Mouse (Mus musculus): ENCODE results near the gene Ddx11. TPM values are rescaled to one million over a fixed set of nuclear protein-coding genes. Genes with fewer than 3 reads are reported as not detected.
A peak's percentile ranks its signal among the peaks of the same experiment; 100 is the strongest.
"Not testable (repeated sequence)": the region's sequence is repeated elsewhere in the genome, so short reads cannot be mapped to it uniquely, and the experiment has no call there.

The Ddx11 gene
- total RNA-seq, 2 experiments from 2014 or later, result 6.1 to 6.5 TPM

DNA sequence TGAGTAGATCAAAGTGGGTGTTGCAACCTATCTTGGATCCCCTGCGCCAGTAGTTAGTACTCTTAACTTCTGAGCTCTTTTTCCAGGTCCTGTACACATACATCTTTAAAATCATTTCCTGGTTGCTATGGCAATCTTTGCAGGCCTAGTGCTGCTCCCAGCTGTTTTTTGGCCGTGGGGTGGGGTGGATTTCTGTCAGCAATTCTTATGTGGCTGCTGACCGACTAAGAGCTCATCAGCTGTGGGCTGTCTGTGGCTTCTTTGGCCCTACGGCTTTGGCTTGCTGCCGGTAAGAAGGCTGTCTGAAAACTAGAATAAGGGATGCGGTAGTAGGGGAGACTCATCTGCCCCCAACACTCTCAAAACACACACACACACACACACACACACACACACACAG is 12.6 kb upstream of the Ddx11 start:
- DNase-seq, result no peak
- intact Hi-C loops (cut with DNase I), result no loop called here

GRCm38 (mm10) chr17:66111402-66111959 is 11.8 kb upstream of the Ddx11 start, which contains the start of gene Washc1:
Gene Washc1, plus strand, starts transcription at chr17:66111545.
- intact Hi-C loops (cut with DNase I), result no loop called here

DNA sequence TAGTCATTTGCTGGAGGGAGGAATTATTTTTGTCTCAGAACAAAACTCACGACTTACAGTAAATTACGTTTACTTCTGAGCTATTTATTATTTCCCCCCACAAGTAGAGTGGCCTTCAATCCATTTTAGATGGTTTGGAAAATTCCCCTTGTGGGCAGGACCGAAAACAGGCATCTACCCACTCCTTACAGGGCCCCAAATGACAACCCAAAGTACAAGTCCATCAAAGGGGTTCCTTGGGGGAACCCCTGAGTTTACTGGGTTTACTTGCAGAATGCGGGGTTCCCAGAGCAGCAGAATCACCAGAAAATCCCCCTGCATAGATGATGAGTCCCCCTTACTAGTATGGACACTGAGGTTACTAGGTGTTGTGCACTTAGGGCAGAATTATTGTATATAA is 11.2 kb upstream of the Ddx11 start:
- intact Hi-C loops (cut with DNase I), result no loop called here
- DNase-seq, result no peak

More at GRCm38 (mm10) chr17:66111402-66111959, 11.8 kb upstream of the Ddx11 start, which contains the start of gene Washc1:
- DNase-seq, result peak; percentile 92

DNA sequence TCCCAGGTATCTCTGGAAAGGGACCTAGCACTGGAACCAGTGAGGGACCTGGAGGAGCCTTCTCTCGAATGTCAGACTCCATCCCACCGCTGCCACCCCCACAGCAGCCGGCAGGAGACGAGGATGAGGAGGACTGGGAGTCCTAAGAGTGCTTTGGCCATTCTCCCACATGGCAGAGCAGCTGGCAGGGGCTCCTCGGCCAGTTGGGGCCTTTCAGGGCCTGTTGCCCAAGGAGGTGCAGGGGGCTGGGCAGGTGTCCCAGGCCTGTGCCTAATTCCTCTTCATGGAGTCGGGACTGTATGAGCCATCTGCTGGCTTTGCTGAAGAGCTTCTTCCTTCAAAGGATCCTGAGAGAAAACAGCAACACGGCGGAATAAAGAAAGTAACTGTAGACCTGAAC is 4.3 kb upstream of the Ddx11 start:
- intact Hi-C loops (cut with DNase I), result no loop called here

DNA sequence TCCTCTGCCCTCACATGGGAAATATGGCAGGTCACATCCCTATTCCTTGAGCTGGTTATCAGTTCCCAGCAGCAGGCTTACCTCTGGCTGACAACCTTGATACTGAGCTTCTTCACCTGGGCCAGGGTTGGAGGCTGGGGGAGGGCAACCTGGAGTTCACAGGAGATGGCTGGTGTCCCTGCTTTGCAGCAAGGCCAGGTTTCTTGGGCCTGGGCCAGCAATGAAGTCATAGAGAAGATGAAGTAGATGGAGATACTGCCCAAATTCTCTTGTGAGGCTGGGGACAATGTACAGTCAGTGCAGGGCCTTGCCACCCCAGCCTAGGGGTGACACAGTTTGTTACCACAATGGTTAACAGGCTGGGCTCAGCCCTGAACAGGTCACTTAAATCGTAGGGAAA is 2.6 kb upstream of the Ddx11 start:
- no peak for DNase-seq
- intact Hi-C loops (cut with DNase I), result no loop called here

More for the DNA sequence above, 4.3 kb upstream of the Ddx11 start:
- DNase-seq, result peak; percentile 47

DNA sequence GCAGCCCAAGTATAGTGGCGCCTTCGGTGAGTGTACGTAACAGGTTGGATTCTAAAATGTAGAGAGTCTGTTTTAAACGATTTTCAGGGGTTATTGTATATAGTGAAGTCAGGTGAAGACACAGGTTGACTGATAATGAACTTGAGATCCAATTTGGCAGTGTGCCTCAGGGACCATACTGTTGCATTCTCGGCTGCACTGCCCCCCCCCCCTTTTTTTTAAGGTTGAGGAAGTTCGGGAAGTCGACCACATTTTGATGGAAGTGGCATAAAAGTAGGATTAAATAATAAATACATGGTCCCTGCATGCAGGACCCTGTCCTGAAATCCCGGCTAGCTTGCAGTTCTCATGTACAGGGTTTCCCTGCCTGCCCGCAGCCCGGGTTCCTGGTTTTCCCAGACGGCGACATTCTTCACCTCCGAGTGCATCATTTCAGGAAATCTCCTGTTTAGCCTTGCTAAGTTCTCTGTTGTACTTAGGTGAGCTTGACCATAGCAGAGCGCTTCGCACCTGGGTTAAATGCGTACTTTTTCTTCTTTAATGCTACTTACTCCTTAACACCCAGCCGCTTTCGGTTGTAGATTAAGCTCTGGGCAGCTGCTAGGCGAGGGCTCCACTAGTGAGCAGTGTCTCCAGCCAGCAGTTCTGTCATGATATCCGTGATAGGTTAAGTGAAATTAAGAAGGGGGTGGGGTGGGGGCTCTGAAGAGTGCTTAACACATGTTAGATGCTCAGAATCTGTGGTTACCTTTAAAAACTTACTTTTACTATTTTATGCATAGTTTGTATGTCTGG is 693 bp downstream of the Ddx11 start:
- DNase-seq, result no peak
- intact Hi-C loops (cut with DNase I), result no loop called here

GRCm38 (mm10) chr17:66125211-66125610 is 1.9 kb downstream of the Ddx11 start:
- intact Hi-C loops (cut with DNase I), result no loop called here
- no peak for DNase-seq

DNA sequence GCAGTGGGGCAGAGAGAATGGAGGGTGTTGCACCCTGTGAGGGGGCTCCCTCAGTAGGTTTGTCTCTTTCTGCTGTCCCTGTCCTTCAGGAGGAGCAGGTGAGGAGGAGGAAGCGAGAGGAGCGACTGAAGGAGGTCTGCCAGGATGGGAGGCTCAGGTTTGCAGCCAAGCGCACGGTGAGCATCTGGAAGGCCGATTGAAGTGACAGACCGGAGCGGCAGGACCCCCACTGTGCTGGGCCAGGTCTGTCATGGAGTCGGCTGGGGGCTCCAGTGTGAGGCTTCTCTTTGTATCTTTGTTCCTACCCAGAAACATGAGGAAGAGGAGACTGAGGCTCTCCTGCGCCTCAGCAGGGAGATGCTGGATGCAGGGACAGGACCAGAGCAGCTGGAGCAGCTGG is 7.1 kb downstream of the Ddx11 start:
- DNase-seq, result peak; percentile 31
- intact Hi-C loops (cut with DNase I), result no loop called here

GRCm38 (mm10) chr17:66131212-66131611 is 7.9 kb downstream of the Ddx11 start:
- no peak for DNase-seq
- intact Hi-C loops (cut with DNase I), result no loop called here

DNA sequence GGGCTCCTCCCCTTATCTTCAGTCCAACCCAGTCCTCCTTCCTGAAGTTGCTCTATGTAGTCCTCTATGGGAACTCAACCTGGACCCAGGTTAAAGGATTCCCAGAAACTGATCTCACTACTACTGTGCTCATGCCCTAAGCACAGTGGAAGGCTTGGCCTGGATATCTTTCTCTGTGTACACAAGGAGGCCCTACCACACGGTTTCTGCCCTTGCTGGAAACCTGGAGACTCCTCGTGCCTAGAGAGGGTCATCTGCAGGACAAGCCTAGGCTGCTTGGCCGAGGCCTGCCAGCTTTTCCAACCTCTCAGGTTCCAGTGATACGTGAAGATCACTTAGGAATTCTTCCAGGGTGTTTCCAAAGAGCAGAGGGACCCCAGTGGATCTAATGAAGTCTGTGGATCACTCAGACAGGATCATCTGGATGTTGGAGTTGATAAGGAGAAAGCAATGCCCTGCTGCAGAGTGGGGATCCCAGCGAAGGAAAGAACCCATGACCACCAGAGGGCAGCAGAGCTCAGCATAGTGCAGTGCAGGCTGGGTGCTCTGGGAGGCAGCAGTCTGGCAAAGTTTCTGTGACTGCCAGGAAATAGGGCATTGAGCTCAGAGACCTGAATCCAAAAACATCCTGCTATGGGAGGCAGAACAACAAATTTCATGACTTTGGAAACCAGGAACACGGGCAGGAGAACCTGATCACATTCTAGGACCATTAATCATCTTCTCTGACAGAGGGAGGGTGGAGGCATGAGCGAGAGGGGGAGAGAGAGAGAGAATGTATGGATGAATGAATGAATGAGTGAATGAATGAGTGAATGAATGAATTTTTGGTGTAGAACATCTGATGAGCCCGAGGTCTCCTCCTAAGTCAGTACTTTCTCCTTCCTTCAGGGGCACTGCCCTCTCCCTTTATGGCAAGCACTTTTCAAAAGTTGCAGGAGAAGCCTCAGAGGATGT is 29.7 kb downstream of the Ddx11 start:
- DNase-seq, result not testable (repeated sequence)
- intact Hi-C loops (cut with DNase I), result loop anchor here (10.0 kb wide), 1 partner anchor 342 kb away; no protein-coding TSS in a partner anchor

DNA sequence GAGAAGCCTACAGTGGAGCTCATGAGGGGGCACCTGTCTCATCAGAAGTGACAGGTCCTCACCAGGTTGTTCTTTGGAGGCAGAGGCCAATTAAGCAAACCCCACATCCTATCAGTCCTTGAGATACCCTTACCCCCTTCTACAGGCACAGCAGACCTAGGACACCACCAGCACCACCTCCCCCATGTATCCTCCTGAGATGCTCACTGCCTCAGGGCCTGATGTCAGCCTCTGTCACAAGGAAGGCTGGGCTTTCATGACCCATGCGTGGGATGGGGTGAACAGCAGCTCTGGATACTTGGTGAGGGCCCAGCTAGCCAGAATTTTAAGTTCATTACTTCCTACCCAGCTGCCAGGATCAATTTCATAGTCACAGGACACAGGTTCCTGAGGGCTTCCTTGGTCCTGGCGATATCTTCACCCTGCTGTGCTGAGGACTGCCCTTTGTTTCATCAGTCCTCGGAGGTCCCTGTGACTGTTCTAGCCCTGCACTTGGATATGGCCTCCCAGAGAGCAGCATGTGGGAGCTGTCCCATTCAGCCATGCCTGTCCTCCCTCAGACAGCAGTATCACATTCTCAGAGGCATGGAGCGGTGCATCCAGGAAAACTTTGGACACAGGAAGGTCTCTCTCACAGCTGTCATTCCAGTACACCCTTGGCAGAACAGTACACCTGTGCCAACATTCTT is 30.6 kb downstream of the Ddx11 start:
- intact Hi-C loops (cut with DNase I), result loop anchor here (10.0 kb wide), 1 partner anchor 341 kb away; no protein-coding TSS in a partner anchor
- not testable (repeated sequence) for DNase-seq

GRCm38 (mm10) chr17:66154876-66155275 is 31.6 kb downstream of the Ddx11 start:
- intact Hi-C loops (cut with DNase I), result loop anchor here (5.0 to 10.0 kb wide), 2 partner anchors 67 to 340 kb away; no protein-coding TSS in a partner anchor

GRCm38 (mm10) chr17:66158271-66158670 is 35.0 kb downstream of the Ddx11 start:
- intact Hi-C loops (cut with DNase I), result loop anchor here (5.0 to 10.0 kb wide), 2 partner anchors 64 to 337 kb away; no protein-coding TSS in a partner anchor
- DNase-seq, result no peak

More at GRCm38 (mm10) chr17:66154876-66155275, 31.6 kb downstream of the Ddx11 start:
- no peak for DNase-seq

DNA sequence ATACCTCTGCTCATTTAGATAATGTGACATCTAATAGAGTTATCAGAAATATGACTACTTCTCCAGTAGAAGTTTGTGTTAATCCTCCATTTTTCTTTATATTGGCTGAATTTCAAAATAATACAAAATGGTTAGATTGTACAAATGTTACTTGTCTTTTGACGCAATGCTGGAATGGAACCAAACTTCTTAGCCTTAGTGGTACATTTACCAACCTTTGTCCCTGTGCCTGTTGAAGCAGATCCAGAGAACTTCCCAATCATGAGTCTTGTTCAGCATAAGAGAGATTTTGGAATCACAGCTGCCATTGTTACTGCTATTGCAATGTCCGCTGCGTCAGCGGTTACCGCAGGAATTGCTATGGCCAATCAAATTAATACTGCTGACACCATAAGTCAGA is 43.8 kb downstream of the Ddx11 start:
- DNase-seq; intact Hi-C loops (cut with DNase I): not testable (repeated sequence)

DNA sequence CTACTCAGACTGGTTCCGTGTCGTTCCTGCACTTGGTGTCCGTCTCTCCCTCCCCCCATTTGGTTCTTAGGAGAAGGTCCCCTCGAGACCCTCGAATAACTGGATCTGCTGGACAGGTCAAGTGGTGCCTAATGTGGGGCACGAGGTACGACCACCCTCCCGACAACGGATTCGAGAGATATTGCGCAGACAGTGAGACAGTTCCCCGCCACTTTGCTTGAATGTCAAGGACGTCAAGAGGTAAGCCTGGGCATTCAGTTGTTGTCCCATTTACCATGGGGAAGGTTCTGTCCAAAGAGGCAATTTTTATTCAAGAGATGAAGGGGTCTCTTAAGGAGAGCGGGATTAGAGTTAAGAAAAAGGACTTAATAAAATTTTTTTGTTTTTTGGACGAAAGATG is 47.7 kb downstream of the Ddx11 start:
- DNase-seq, result not testable (repeated sequence)

GRCm38 (mm10) chr17:66190577-66190976 is 67.3 kb downstream of the Ddx11 start:
- DNase-seq, result no peak
- intact Hi-C loops (cut with DNase I), result no loop called here

More for the DNA sequence above, 47.7 kb downstream of the Ddx11 start:
- intact Hi-C loops (cut with DNase I), result not testable (repeated sequence)

DNA sequence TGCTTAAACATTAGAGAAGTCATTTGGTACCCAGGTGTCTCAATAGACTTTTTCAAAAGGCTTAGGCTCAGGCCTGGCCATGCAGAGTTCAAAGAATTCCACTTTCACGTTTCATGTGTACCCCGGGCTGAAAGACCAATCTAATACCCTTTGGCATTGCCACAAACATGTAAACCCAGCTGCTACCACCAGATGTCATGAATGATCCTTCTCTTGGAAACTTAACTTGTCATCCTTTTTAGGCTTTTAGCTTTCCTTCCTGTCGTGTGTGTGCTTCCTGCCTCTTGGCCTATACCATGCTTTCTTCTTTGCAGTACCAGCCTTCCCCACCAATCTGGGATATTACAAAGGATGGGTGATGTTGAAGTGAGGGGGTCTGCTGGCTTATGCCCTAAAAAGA is 73.7 kb downstream of the Ddx11 start:
- DNase-seq, result no peak
- intact Hi-C loops (cut with DNase I), result no loop called here

Measured in left cerebral cortex, postnatal 4 days (tissue).